Mouse (Mus musculus) lung, postnatal 25 days (tissue): ENCODE measurements around the gene Ssxb8.
"Not testable (repeated sequence)": the region's sequence is repeated elsewhere in the genome, so short reads cannot be mapped to it uniquely, and the experiment has no call there.

ENCODE experiments used
- DNase-seq: peaks from one replicate; pipeline ENCODE4 v3.0.0; 2022; ENCODE audit warnings: low spot score

Gene Ssxb8

DNA sequence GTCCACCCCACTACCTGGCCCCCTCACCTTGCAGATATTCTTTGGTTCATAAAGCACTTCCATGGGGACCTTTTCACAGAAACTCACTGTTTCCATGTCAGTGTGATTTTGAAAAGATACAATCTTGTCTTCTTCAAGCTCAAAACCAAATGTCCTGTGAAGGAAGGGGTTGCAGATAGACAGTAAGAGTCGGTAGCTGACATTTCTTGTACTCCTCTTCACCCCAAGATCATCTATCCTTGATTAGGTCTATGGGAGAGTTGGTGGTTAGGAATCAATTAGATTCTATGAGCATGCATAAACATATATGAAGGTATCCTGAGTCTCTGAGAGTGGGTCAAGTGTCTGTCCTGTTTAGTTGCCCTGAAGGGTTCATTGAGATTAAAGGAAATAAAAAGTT lies at the start of gene Ssxb8:
Gene Ssxb8, minus strand, starts transcription at position 101 of the 400 bp plus-strand sequence.
- DNase-seq: not testable (repeated sequence)

GRCm38 (mm10) chrX:8732907-8733306 lies 42.3 kb upstream of the Ssxb8 start:
- DNase-seq: peak; percentile 12

DNA sequence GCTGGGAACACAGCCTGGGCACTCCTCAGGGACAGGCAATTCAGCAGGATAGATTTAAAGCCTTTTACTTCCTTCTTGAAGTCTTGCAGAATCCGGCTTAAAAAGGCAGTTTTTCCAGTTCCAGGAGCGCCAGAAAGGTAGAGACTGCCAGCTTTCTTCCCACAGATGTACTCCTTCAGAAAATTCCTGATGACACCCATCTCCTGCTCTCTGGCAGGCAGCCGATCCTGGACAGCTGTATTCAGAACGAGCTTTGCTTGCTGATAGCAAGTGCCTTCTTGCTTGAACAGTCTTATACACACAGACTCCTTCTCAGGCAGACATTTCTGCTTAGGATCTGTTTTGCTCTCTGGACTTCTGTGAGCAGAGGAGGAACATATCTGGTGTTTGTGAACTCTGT lies 27.6 kb downstream of the Ssxb8 start:
- no peak for DNase-seq
